Mouse (Mus musculus): ENCODE measurements around the gene Amh.

Gene Amh

DNA sequence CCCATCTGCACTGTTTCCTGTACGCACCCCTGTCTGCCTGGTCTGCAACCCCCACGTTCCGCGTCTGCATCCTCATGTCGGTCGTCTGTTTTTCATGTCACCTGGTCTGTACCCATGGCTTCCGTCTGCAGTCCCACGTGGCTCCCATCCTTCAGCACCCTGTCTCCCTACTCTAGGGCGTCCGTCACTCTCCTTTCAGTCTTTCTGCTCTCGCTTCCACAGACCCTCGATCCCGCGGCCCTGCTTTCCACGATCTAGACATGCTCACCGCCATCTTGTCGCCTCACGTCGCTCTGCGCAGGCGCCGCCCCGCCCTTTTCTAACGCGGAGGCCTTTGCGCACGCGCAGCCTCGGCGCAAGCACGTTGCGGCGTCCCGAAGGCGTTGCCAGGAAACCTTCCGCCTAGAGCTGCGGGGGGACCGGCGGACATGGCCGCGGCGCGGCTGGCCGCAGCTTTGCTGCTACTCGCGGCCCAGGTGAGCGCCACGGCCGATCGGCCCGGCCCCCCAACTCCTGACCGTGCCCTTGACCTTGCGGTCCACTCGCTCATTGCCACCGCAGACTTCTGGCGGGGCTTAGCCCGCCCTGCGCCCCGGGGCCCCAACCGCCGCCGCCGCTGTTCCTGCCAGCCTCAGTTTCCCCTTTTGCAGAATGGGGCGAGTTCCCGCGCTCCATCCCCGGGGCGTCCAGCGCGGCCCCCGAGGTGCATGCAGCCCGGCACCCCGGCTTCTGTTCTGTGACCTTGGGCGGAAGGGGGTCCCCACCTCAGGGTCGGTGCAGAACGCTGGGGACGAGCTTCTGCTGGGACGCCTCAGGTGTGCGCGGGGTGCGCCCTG is 50.1 kb downstream of the Amh start, which contains the start of the genes Lsm7 and Sppl2b:
Gene Lsm7, minus strand, starts transcription at position 297 of the 836 bp plus-strand sequence.
Gene Sppl2b, plus strand, starts transcription at position 363 of the 836 bp plus-strand sequence.
- in situ Hi-C loops (cut with MboI, MseI) = no loop called here

DNA sequence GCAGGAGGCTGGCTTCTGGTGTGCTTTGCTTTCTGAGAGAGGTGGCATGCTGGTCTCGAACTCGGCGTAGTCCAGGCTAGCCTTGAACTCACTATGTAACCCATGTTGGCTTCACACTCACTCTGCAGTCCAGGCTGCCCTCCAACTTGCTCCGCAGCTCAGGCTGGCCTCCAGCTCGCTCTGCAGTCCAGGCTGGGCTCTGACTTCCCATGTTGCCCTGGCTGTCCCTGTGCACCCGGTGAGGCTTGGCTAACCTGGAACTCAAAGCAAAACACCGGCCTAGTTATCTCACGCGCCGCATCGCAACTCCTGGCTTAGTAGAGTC is 50.7 kb downstream of the Amh start:
- in situ Hi-C loops (cut with MboI, MseI) = no loop called here

- in situ Hi-C loops (cut with MboI, MseI) = no loop called here
Measured at GRCm38 (mm10) chr10:80856267-80856666, 51.2 kb downstream of the Amh start.

DNA sequence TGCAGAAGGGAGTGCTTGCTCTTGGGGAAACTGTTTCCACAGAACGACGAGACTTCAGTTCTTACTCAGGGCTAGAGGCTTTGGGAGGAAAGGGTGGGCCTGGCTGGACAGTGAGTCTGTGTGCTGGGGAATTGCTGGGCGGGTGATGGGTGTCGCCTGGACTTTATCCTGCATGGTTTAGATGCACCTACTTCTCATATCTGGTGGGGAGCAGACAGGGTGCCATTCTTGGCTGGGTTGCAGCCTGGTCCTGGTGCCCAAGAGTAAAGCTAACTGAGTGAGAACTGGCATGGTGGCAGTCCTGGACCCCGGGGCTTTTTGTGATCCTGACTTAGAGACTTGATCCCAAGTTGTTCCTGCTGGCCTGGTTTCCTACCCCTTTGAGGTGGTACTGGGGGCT is 51.9 kb downstream of the Amh start:
- in situ Hi-C loops (cut with MboI, MseI) = no loop called here

All from T-helper 1 cell (primary cell).